Mouse (Mus musculus): ENCODE data around the gene Top3a. TPM values are rescaled to one million over a fixed set of nuclear protein-coding genes. Genes with fewer than 3 reads are reported as not detected.

Gene Top3a
- total RNA-seq, 2 experiments from 2014 or later, result 7.1 to 11.9 TPM

DNA sequence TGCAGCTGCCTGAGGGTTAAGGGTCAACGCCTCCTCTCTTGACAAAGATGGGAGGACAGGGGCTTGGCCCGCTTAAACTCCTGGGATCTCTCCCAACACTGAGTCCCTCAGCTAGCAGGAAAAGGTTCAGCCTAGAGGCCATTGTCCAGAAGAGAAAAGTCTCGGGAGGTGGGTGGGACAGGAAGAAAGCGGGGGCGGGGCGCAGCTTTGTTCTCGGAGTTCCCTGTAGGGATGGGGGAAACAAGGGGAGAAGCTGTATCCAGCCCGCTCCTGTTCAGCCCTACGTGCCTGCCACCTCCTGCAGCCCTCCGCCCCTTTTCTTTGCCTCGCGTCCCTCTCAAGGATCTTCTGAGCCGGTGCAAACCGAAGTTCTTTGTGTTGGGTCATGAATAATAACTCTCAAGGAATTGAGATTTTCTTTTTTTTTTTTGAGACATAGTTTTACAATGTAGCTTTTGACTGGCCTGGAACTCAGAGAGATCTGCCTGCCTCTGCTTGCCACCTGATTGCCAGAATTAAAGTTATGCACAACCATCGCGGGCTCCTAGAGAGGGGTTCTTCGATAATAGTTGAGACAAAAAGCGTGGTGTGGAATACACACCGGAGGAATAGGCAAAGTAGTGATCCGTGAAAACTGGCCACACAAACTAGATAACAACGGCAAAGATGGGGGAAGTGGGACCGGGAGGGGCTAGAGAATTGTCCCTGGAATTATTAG lies 78.2 kb downstream of the Top3a start:
- peak; percentile 33 for ATAC-seq (replicated peaks; ENCODE audit: low FRiP score, poor library complexity, severe bottlenecking)

DNA sequence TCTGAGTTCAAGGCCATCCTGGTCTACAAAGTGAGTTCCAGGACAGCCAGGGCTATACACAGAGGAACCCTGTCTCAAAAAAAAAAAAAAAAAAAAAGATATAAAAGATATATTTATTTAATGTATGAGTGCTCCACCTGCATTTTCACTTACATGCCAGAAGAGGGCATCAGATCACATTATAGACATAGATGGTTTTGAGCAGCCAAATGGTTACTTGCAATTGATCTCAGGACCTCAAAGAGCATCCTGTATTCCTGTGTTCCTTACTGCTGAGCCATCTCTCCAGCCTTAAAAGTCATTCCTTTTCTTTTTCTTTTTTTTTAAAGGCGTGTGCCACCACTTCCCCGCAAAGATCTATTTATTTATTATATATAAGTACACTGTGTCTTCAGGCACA lies 79.6 kb downstream of the Top3a start:
- ATAC-seq (replicated peaks; ENCODE audit: low FRiP score, poor library complexity, severe bottlenecking), result no peak

DNA sequence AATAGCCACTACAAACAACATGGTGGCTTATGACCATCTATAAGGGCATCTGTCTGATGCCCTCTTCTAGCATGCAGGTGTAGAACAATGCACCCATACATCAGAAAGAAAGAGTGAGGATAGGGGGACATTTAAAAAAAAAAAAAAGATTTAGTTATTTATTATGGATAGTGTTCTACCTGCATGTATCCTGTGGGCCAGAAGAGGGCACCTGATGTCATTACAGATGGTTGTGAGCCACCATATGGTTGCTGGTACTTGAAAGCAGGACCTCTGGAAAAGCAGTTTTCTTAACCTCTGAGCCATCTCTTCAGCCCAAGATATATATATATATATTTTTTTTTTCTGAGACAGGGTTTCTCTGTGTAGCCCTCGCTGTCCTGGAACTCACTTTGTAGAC lies 81.0 kb downstream of the Top3a start:
- no peak for ATAC-seq (replicated peaks; ENCODE audit: low FRiP score, poor library complexity, severe bottlenecking)

Other genes with a start within 250 kb of the Top3a start
- 9.8 and 10.2 TPM in 2 replicates for gene Alkbh5, start 241.0 kb downstream of the Top3a start, total RNA-seq (2015; ENCODE audit: low replicate concordance)
- gene Alkbh5, start 241.0 kb downstream of the Top3a start, total RNA-seq (2017; ENCODE audit: low replicate concordance), result 10.9 and 13.8 TPM in 2 replicates
- 3.8 and 5.6 TPM in 2 replicates for gene Llgl1, start 77.6 kb downstream of the Top3a start, total RNA-seq (2015; ENCODE audit: low replicate concordance)
- 2.5 and 3.1 TPM in 2 replicates for gene Llgl1, start 77.6 kb downstream of the Top3a start, total RNA-seq (2017; ENCODE audit: low replicate concordance)
- 26.9 and 54.8 TPM in 2 replicates for gene Flii, start 50.1 kb downstream of the Top3a start, total RNA-seq (2015; ENCODE audit: low replicate concordance)
- 32.3 and 66.9 TPM in 2 replicates for gene Flii, start 50.1 kb downstream of the Top3a start, total RNA-seq (2017; ENCODE audit: low replicate concordance)
- gene Mief2, start 49.0 kb downstream of the Top3a start, total RNA-seq (2015; ENCODE audit: low replicate concordance), result 0.84 TPM in 1 of 2 replicates, not detected in the other
- 0.42 and 1.3 TPM in 2 replicates for gene Mief2, start 49.0 kb downstream of the Top3a start, total RNA-seq (2017; ENCODE audit: low replicate concordance)
- 10.0 and 11.3 TPM in 2 replicates for gene Smcr8, start 159 bp upstream of the Top3a start, total RNA-seq (2015; ENCODE audit: low replicate concordance)
- 3.5 and 5.6 TPM in 2 replicates for gene Smcr8, start 159 bp upstream of the Top3a start, total RNA-seq (2017; ENCODE audit: low replicate concordance)
- gene Shmt1, start 34.4 kb upstream of the Top3a start, total RNA-seq (2015; ENCODE audit: low replicate concordance), result 1.5 and 5.4 TPM in 2 replicates
- gene Shmt1, start 34.4 kb upstream of the Top3a start, total RNA-seq (2017; ENCODE audit: low replicate concordance), result 5.3 and 10.9 TPM in 2 replicates
- gene Dhrs7b, start 53.3 kb upstream of the Top3a start, total RNA-seq (2015; ENCODE audit: low replicate concordance), result 2.3 TPM in 1 of 2 replicates, not detected in the other
- gene Dhrs7b, start 53.3 kb upstream of the Top3a start, total RNA-seq (2017; ENCODE audit: low replicate concordance), result 1.4 and 4.7 TPM in 2 replicates
- gene Tmem11, start 101.9 kb upstream of the Top3a start, total RNA-seq (2015; ENCODE audit: low replicate concordance), result 1.9 and 8.8 TPM in 2 replicates
- gene Tmem11, start 101.9 kb upstream of the Top3a start, total RNA-seq (2017; ENCODE audit: low replicate concordance), result 7.2 and 13.5 TPM in 2 replicates
- gene Natd1, start 137.4 kb upstream of the Top3a start, total RNA-seq (2015; ENCODE audit: low replicate concordance), result 6.1 and 7.1 TPM in 2 replicates
- gene Natd1, start 137.4 kb upstream of the Top3a start, total RNA-seq (2017; ENCODE audit: low replicate concordance), result 2.4 and 4.5 TPM in 2 replicates
- gene Map2k3, start 154.7 kb upstream of the Top3a start, total RNA-seq (2015; ENCODE audit: low replicate concordance), result 28.1 and 29.7 TPM in 2 replicates
- gene Map2k3, start 154.7 kb upstream of the Top3a start, total RNA-seq (2017; ENCODE audit: low replicate concordance), result 21.6 and 45.6 TPM in 2 replicates
- not detected in 2 replicates for gene Kcnj12, start 245.2 kb upstream of the Top3a start, total RNA-seq (2015; ENCODE audit: low replicate concordance)
- gene Kcnj12, start 245.2 kb upstream of the Top3a start, total RNA-seq (2017; ENCODE audit: low replicate concordance), result not detected in 2 replicates